Mouse (Mus musculus): ENCODE data around the gene Aig1. TPM values are rescaled to one million over a fixed set of nuclear protein-coding genes. Genes with fewer than 3 reads are reported as not detected.

Gene Aig1
- polyA plus RNA-seq, 1 experiment, result 12.0 TPM

GRCm38 (mm10) chr10:13696326-13696725 lies 172.5 kb downstream of the Aig1 start:
- H3K27me3 ChIP-seq (ENCODE audit: control insufficient read depth, insufficient read depth, low read length, poor library complexity, severe bottlenecking), result no peaks in the 10 kb centered on the region
- H3K27ac ChIP-seq (ENCODE audit: insufficient read depth, low read length), result no peak overlapping the region
- no peak overlapping the region for H3K4me3 ChIP-seq (ENCODE audit: low read depth, low read length)
- no peaks in the 10 kb centered on the region for H3K9me3 ChIP-seq (replicated peaks; ENCODE audit: control insufficient read depth, insufficient read depth, low read length, poor library complexity, severe bottlenecking)
- H3K9ac ChIP-seq (ENCODE audit: low read depth, poor library complexity, severe bottlenecking), result no peak overlapping the region
- H3K4me1 ChIP-seq (ENCODE audit: control insufficient read depth, insufficient read depth, low read length), result no peaks in the 10 kb centered on the region
- H3K36me3 ChIP-seq (ENCODE audit: control insufficient read depth, insufficient read depth, low read length, poor library complexity, severe bottlenecking), result no peaks in the 10 kb centered on the region
- TF ChIP-seq POLR2A (IDR thresholded peaks at IDR 0.05; ENCODE audit: insufficient read depth, low read length), result no peak
- TF ChIP-seq EP300 (IDR thresholded peaks at IDR 0.05; ENCODE audit: insufficient read depth, low read depth, low read length), result no peak
- no peak for TF ChIP-seq CTCF (IDR thresholded peaks at IDR 0.05; ENCODE audit: low read depth, low read length)

DNA sequence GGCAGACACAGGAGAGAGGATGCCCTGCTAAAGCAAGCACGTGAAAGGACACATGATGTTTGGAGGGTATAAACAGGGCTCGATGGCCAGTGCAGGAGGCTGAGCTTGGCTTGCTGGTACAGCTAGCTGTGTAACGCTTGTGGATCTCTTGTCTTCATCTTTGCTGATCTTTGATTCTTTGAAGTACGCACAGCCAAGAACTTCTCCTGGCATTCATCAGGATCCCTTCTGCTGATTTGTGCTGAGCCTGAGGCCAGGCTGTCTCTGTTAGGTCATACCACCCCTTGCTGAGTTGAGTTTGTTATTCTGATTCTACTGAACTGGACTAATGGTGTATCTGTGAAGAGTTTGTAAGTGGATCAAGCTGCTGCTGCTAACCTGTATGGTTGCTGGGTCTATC lies 175.5 kb downstream of the Aig1 start:
- no peaks in the 10 kb centered on the region for H3K4me1 ChIP-seq (ENCODE audit: control insufficient read depth, insufficient read depth, low read length)
- no peaks in the 10 kb centered on the region for H3K9me3 ChIP-seq (replicated peaks; ENCODE audit: control insufficient read depth, insufficient read depth, low read length, poor library complexity, severe bottlenecking)
- no peak for TF ChIP-seq POLR2A (IDR thresholded peaks at IDR 0.05; ENCODE audit: insufficient read depth, low read length)
- TF ChIP-seq CTCF (IDR thresholded peaks at IDR 0.05; ENCODE audit: low read depth, low read length), result no peak
- TF ChIP-seq EP300 (IDR thresholded peaks at IDR 0.05; ENCODE audit: insufficient read depth, low read depth, low read length), result no peak
- no peaks in the 10 kb centered on the region for H3K36me3 ChIP-seq (ENCODE audit: control insufficient read depth, insufficient read depth, low read length, poor library complexity, severe bottlenecking)
- H3K4me3 ChIP-seq (ENCODE audit: low read depth, low read length), result no peak overlapping the region
- H3K27me3 ChIP-seq (ENCODE audit: control insufficient read depth, insufficient read depth, low read length, poor library complexity, severe bottlenecking), result no peaks in the 10 kb centered on the region
- no peak overlapping the region for H3K9ac ChIP-seq (ENCODE audit: low read depth, poor library complexity, severe bottlenecking)
- no peak overlapping the region for H3K27ac ChIP-seq (ENCODE audit: insufficient read depth, low read length)

DNA sequence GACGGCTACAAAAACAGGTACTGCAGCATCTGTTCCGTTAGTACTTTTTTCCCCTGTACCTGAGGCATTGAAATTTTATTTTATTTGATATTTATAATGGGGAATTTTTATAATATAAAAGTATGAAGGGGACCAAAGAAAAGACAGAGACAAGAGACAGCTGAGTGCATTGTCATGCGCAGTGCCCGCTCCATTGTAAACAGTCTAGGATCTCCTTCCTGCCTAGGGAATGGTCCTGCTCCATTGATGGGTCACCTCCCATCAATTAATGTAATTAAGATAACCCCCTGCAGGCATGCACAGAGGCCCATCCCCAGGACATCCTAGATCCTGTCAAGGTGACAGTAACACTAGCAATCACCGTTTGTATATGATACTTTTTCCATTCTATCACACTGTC lies 178.0 kb downstream of the Aig1 start:
- Histone ChIP-seq H3K9me3 (replicated peaks; ENCODE audit: control insufficient read depth, insufficient read depth, low read length, poor library complexity, severe bottlenecking) (no peaks in the 10 kb centered on the region), H3K36me3 (ENCODE audit: control insufficient read depth, insufficient read depth, low read length, poor library complexity, severe bottlenecking) (no peaks in the 10 kb centered on the region), H3K9ac (ENCODE audit: low read depth, poor library complexity, severe bottlenecking) (no peak overlapping the region), H3K27ac (ENCODE audit: insufficient read depth, low read length) (no peak overlapping the region), H3K4me1 (ENCODE audit: control insufficient read depth, insufficient read depth, low read length) (no peaks in the 10 kb centered on the region), H3K27me3 (ENCODE audit: control insufficient read depth, insufficient read depth, low read length, poor library complexity, severe bottlenecking) (no peaks in the 10 kb centered on the region), H3K4me3 (ENCODE audit: low read depth, low read length) (no peak overlapping the region)
- TF ChIP-seq CTCF (IDR thresholded peaks at IDR 0.05; ENCODE audit: low read depth, low read length), result no peak
- TF ChIP-seq POLR2A (IDR thresholded peaks at IDR 0.05; ENCODE audit: insufficient read depth, low read length), result no peak
- 0 out of 2 replicates have a peak, but pooled peaks have one; percentile 49 for TF ChIP-seq EP300 (IDR thresholded peaks at IDR 0.05; ENCODE audit: insufficient read depth, low read depth, low read length)

DNA sequence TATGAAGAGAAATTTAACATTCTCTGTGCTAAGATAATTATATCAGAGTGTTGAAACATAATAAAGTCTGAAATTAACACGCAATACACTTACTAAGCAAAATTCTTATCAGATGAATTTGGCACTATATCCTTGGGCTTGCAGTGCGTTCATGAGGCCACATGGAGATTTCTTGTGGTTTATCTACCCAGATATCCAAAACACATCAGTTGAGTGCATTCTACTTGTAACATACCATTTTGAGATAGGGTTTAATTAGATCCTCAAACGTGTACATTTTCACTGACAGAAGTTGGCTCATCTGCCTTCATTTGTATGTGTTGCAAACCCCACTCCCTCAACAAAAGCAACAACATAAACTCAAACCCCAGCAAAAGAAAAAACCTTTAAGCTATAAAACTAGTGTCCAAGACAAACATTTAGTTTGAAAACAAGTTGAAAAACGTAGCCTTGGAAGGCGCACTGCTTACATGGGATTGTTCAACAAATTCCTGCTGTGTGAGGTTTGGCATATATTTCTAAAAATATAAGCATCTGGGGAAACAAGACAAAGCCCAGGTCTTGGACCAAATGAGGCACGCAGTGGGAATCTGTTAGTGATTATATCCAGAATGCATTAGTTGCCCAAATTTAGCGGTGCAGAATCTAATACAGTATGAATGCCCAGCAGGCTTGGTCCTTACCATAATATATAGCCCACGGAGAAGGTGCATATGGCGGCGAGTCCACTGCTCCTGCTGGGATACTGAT lies 178.8 kb downstream of the Aig1 start:
- no peak overlapping the region for H3K9ac ChIP-seq (ENCODE audit: low read depth, poor library complexity, severe bottlenecking)
- no peak for TF ChIP-seq CTCF (IDR thresholded peaks at IDR 0.05; ENCODE audit: low read depth, low read length)
- TF ChIP-seq POLR2A (IDR thresholded peaks at IDR 0.05; ENCODE audit: insufficient read depth, low read length), result no peak
- TF ChIP-seq EP300 (IDR thresholded peaks at IDR 0.05; ENCODE audit: insufficient read depth, low read depth, low read length), result no peak
- H3K27me3 ChIP-seq (ENCODE audit: control insufficient read depth, insufficient read depth, low read length, poor library complexity, severe bottlenecking), result no peaks in the 10 kb centered on the region
- no peak overlapping the region for H3K27ac ChIP-seq (ENCODE audit: insufficient read depth, low read length)
- no peak overlapping the region for H3K4me3 ChIP-seq (ENCODE audit: low read depth, low read length)
- no peaks in the 10 kb centered on the region for H3K36me3 ChIP-seq (ENCODE audit: control insufficient read depth, insufficient read depth, low read length, poor library complexity, severe bottlenecking)
- no peaks in the 10 kb centered on the region for H3K4me1 ChIP-seq (ENCODE audit: control insufficient read depth, insufficient read depth, low read length)
- no peaks in the 10 kb centered on the region for H3K9me3 ChIP-seq (replicated peaks; ENCODE audit: control insufficient read depth, insufficient read depth, low read length, poor library complexity, severe bottlenecking)

DNA sequence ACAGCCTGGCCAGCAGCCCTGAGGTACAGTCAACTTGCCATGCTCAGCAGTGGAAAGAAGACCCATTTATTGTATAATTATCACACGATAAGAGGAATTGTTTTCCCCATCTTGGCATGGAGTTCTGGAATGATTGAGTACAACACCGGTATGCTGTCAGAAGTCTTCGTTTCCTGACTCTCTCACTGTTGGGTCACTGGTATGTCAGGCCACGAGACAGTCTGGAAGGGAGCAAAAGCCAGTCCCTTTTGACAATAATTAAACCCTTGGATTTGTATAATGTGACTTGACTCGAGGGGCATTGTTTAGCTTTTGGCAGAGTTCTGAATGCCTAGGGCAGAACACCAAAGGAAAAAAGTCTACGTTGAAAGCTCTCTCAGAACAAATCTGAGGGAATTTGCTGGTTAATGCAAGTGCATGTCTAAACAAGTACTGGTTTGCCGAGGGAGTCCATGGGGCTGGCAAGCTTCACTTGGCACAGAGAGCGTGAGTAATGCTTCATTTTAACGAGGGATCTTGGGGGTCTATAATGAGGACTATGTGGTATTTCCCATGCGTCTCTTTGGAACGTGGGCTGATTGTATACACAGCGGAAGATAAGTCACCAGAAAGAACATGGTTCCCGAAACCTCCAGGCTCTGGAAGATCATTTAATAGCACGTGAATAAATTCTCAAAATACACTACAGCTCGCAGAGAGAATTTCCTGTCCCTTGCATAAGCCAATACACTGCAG lies 180.2 kb downstream of the Aig1 start:
- no peaks in the 10 kb centered on the region for H3K4me1 ChIP-seq (ENCODE audit: control insufficient read depth, insufficient read depth, low read length)
- H3K4me3 ChIP-seq (ENCODE audit: low read depth, low read length), result no peak overlapping the region
- no peaks in the 10 kb centered on the region for H3K27me3 ChIP-seq (ENCODE audit: control insufficient read depth, insufficient read depth, low read length, poor library complexity, severe bottlenecking)
- TF ChIP-seq CTCF (IDR thresholded peaks at IDR 0.05; ENCODE audit: low read depth, low read length), result no peak
- TF ChIP-seq POLR2A (IDR thresholded peaks at IDR 0.05; ENCODE audit: insufficient read depth, low read length), result no peak
- no peak for TF ChIP-seq EP300 (IDR thresholded peaks at IDR 0.05; ENCODE audit: insufficient read depth, low read depth, low read length)
- no peaks in the 10 kb centered on the region for H3K9me3 ChIP-seq (replicated peaks; ENCODE audit: control insufficient read depth, insufficient read depth, low read length, poor library complexity, severe bottlenecking)
- H3K36me3 ChIP-seq (ENCODE audit: control insufficient read depth, insufficient read depth, low read length, poor library complexity, severe bottlenecking), result no peaks in the 10 kb centered on the region
- no peak overlapping the region for H3K27ac ChIP-seq (ENCODE audit: insufficient read depth, low read length)
- H3K9ac ChIP-seq (ENCODE audit: low read depth, poor library complexity, severe bottlenecking), result no peak overlapping the region
